Comparison of ENCODE assay signal across 7 mouse cellular contexts in the genomic region with DNA sequence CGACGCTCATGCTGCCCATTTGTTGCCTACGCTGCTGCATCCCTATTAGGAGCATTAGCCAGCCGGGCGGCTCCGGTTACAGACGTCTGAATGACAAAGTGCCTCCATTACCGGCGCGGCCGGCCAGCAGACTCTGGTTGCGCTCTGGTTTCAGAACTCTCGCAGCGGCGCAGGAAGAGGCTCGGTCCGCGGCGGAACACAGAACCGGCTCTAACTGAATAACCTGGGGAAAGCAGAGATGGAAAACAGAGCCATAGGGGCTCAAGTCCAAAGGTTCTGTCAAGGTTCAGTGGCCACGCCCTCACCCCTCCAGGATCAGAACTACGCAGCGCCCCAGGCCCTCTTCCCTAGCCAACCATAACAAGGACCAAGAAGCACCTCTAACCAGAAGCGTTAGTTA. TPM values are rescaled to one million over a fixed set of nuclear protein-coding genes. Genes with fewer than 3 reads are reported as not detected.
A peak's percentile ranks its signal among the peaks of the same experiment; 100 is the strongest.
DNase-seq lines count a peak whose midpoint lies in the region; ATAC-seq lines count a peak whose summit lies in the region.

No protein-coding gene starts in this region.

- H3K27ac ChIP-seq in hindbrain, embryonic 14.5 days, result no peak overlapping the region
- no peak overlapping the region for H3K27ac ChIP-seq in liver, embryonic 11.5 days (ENCODE audit: low read depth, low read length)

- peak overlapping the region; percentile 14; the same call in 1 of the 2 replicates for H3K9ac ChIP-seq in hindbrain, embryonic 14.5 days
- H3K9ac ChIP-seq in liver, embryonic 11.5 days (ENCODE audit: low read depth, low read length), result no peak overlapping the region

- ATAC-seq in hindbrain, embryonic 14.5 days (ENCODE audit: low FRiP score), result no peak
- no peak for ATAC-seq in liver, embryonic 11.5 days (replicated peaks; ENCODE audit: low FRiP score)

- peak overlapping the region; percentile 42 for H3K4me3 ChIP-seq in hindbrain, embryonic 14.5 days (replicated peaks; ENCODE audit: low read length)
- peak overlapping the region; percentile 44 for H3K4me3 ChIP-seq in liver, embryonic 11.5 days (ENCODE audit: low read depth, low read length)

- DNase-seq in R1 (ENCODE audit: low read depth, low spot score), result peak; percentile 69
- peak; percentile 72 for DNase-seq in embryo, embryonic 11.5 days (ENCODE audit: low read depth, low spot score)
- DNase-seq in hindbrain, embryonic 14.5 days (ENCODE audit: low spot score), result peak; percentile 47
- peak; percentile 49 for DNase-seq in liver, embryonic 11.5 days (ENCODE audit: low spot score)
- peak; percentile 19 for DNase-seq in splenic B cell, adult 2 months (ENCODE audit: low read depth, low spot score)
- DNase-seq in layer of hippocampus, postnatal 25 days (ENCODE audit: extremely low spot score in 1 of 2, low spot score in 1 of 2), result no peak
- no peak for DNase-seq in right cerebral cortex, postnatal 10 days (ENCODE audit: low spot score in 2 of 2)

- H3K36me3 ChIP-seq in hindbrain, embryonic 14.5 days (replicated peaks; ENCODE audit: control insufficient read depth, insufficient read depth), result no peaks in the 10 kb centered on the region
- H3K36me3 ChIP-seq in liver, embryonic 11.5 days (ENCODE audit: control insufficient read depth, insufficient read depth, low read length), result no peaks in the 10 kb centered on the region
- H3K36me3 ChIP-seq in splenic B cell, adult 2 months (ENCODE audit: control insufficient read depth, insufficient read depth, low read length, poor library complexity, severe bottlenecking), result no peaks in the 10 kb centered on the region

- H3K27me3 ChIP-seq in hindbrain, embryonic 14.5 days (ENCODE audit: control insufficient read depth, insufficient read depth, low read length), result peaks cover 57% of the 10 kb centered on the region
- peaks cover 96% of the 10 kb centered on the region for H3K27me3 ChIP-seq in liver, embryonic 11.5 days (replicated peaks; ENCODE audit: control insufficient read depth, insufficient read depth, low read length)
- no peaks in the 10 kb centered on the region for H3K27me3 ChIP-seq in splenic B cell, adult 2 months (ENCODE audit: control insufficient read depth, insufficient read depth, low read length, poor library complexity, severe bottlenecking)

- no peaks in the 10 kb centered on the region for H3K9me3 ChIP-seq in hindbrain, embryonic 14.5 days (ENCODE audit: control insufficient read depth, low read length)
- no peaks in the 10 kb centered on the region for H3K9me3 ChIP-seq in liver, embryonic 11.5 days (ENCODE audit: control insufficient read depth, low read length)

- H3K4me1 ChIP-seq in hindbrain, embryonic 14.5 days (replicated peaks; ENCODE audit: control insufficient read depth, insufficient read depth, low read length), result peaks cover 31% of the 10 kb centered on the region
- H3K4me1 ChIP-seq in liver, embryonic 11.5 days (replicated peaks; ENCODE audit: control insufficient read depth, insufficient read depth, low read length), result peaks cover 15% of the 10 kb centered on the region

- peak overlapping the region; percentile 71 for H3K4me2 ChIP-seq in hindbrain, embryonic 14.5 days (replicated peaks)
- H3K4me2 ChIP-seq in liver, embryonic 11.5 days, result peak overlapping the region; percentile 60

- WGBS in hindbrain, embryonic 14.5 days, result under 1% methylated on average over 24 of the region's 24 CpGs
- WGBS in liver, embryonic 11.5 days, result 3% methylated on average over 24 of the region's 24 CpGs

RNA-seq across cellular contexts. Expression of a gene that starts 2.3 kb away (rescaled TPM):
- 38.2 and 48.5 TPM in 2 replicates for polyA plus RNA-seq in hindbrain, embryonic 14.5 days (2014; fragmentation: Nextera tagmentation; extraction: Ambion mirVana)
- 11.1 and 11.4 TPM in 2 replicates for polyA plus RNA-seq in liver, embryonic 11.5 days (2014; fragmentation: Nextera tagmentation; extraction: Ambion mirVana)
- 1 to 10 TPM; 1.0 to 1.4 TPM for total RNA-seq in layer of hippocampus, postnatal 25 days (2021)

Comparison
In these comparisons a context has a peak if more than half of its experiments do, and no peak if none do; other contexts are left out.
1. DNase-seq: peak in R1 (single experiment), embryo, embryonic 11.5 days (single experiment), hindbrain, embryonic 14.5 days (single experiment), liver, embryonic 11.5 days (single experiment) and splenic B cell, adult 2 months (single experiment); none in layer of hippocampus, postnatal 25 days (0 of 2) and right cerebral cortex, postnatal 10 days (0 of 2).